Mouse (Mus musculus) megakaryocyte, embryonic 14.5 days (primary cell): ENCODE results near the gene Trabd2b. TPM values are rescaled to one million over a fixed set of nuclear protein-coding genes. Genes with fewer than 3 reads are reported as not detected.

Experiments
- H3K27me3 ChIP-seq: replicated peaks from 2 replicates; pipeline ENCODE3; 2012; ENCODE audit warnings: inconsistent platforms
- H3K36me3 ChIP-seq: replicated peaks from 2 replicates; pipeline ENCODE3; 2012; ENCODE audit warnings: low read length, inconsistent platforms, mixed read lengths
- H3K4me1 ChIP-seq: 2 replicates; pipeline ENCODE4 v1.6.1; 2012; ENCODE audit warnings: inconsistent platforms
- H3K4me3 ChIP-seq: replicated peaks from 2 replicates; pipeline ENCODE3; 2012; ENCODE audit warnings: moderate library complexity, mild to moderate bottlenecking, inconsistent platforms
- H3K9me3 ChIP-seq: 2 replicates; pipeline ENCODE4 v1.6.1; 2012; ENCODE audit warnings: inconsistent platforms
- FLI1 ChIP-seq: IDR thresholded peaks from 2 replicates; pipeline ENCODE4 v1.6.1; 2012; ENCODE audit warnings: low read length, inconsistent platforms, mixed read lengths
- GATA1 ChIP-seq: IDR thresholded peaks from 3 replicates; pipeline ENCODE4 v1.6.1; 2012; ENCODE audit warnings: mixed read lengths, low read length, inconsistent platforms, borderline replicate concordance
- polyA plus RNA-seq: library from polyadenylated mRNA; stranded (reverse); fragments of >175 nt; gene quantifications from 2 replicates; pipeline ENCODE4 v1.2.3, GENCODE M21; 2012; ENCODE audit warnings: low replicate concordance; ENCODE audit not compliant: insufficient read depth

Gene Trabd2b
- polyA plus RNA-seq, 1 experiment: not detected

GRCm38 (mm10) chr4:114387527-114388135 is 18.9 kb upstream of the Trabd2b start:
- H3K4me1 ChIP-seq: no peaks in the 10 kb centered on the region
- TF ChIP-seq FLI1 (no peak), GATA1 (no peak)

GRCm38 (mm10) chr4:114388306-114388705 is 18.2 kb upstream of the Trabd2b start:
- no peak for TF ChIP-seq FLI1
- TF ChIP-seq GATA1: no peak
- Histone ChIP-seq H3K9me3 (peaks cover 4% of the 10 kb centered on the region; the same call in 1 of the 2 replicates), H3K27me3 (no peaks in the 10 kb centered on the region), H3K4me3 (no peak overlapping the region), H3K36me3 (no peaks in the 10 kb centered on the region), H3K4me1 (no peaks in the 10 kb centered on the region)

More at GRCm38 (mm10) chr4:114387527-114388135, 18.9 kb upstream of the Trabd2b start:
- H3K9me3 ChIP-seq: peaks cover 4% of the 10 kb centered on the region; the same call in 1 of the 2 replicates
- no peaks in the 10 kb centered on the region for H3K27me3 ChIP-seq
- H3K36me3 ChIP-seq: no peaks in the 10 kb centered on the region
- no peak overlapping the region for H3K4me3 ChIP-seq

GRCm38 (mm10) chr4:114389653-114390052 is 16.9 kb upstream of the Trabd2b start:
- H3K4me3 ChIP-seq: no peak overlapping the region
- H3K9me3 ChIP-seq: peaks cover 4% of the 10 kb centered on the region; the same call in 1 of the 2 replicates
- no peaks in the 10 kb centered on the region for H3K4me1 ChIP-seq
- no peaks in the 10 kb centered on the region for H3K36me3 ChIP-seq
- no peak for TF ChIP-seq GATA1
- TF ChIP-seq FLI1: no peak
- no peaks in the 10 kb centered on the region for H3K27me3 ChIP-seq

- peaks cover 13% of the 10 kb centered on the region for H3K27me3 ChIP-seq
- H3K4me3 ChIP-seq: no peak overlapping the region
- H3K9me3 ChIP-seq: no peaks in the 10 kb centered on the region
- TF ChIP-seq FLI1: no peak
- no peak for TF ChIP-seq GATA1
- H3K36me3 ChIP-seq: no peaks in the 10 kb centered on the region
- H3K4me1 ChIP-seq: no peaks in the 10 kb centered on the region
These were observed 8.9 kb upstream of the Trabd2b start for GRCm38 (mm10) chr4:114397625-114398024.

GRCm38 (mm10) chr4:114399821-114400220 is 6.7 kb upstream of the Trabd2b start:
- Histone ChIP-seq H3K4me3 (no peak overlapping the region), H3K4me1 (no peaks in the 10 kb centered on the region), H3K9me3 (no peaks in the 10 kb centered on the region), H3K36me3 (no peaks in the 10 kb centered on the region), H3K27me3 (peaks cover 24% of the 10 kb centered on the region)
- TF ChIP-seq GATA1: no peak
- no peak for TF ChIP-seq FLI1

GRCm38 (mm10) chr4:114401993-114402731 is 4.4 kb upstream of the Trabd2b start:
- Histone ChIP-seq H3K4me1 (peaks cover 13% of the 10 kb centered on the region), H3K27me3 (peaks cover 42% of the 10 kb centered on the region), H3K36me3 (no peaks in the 10 kb centered on the region), H3K4me3 (no peak overlapping the region), H3K9me3 (0 out of 2 replicates have a peak, but pooled peaks cover 2% of the 10 kb centered on the region)
- TF ChIP-seq FLI1: no peak

- Histone ChIP-seq H3K4me3 (peak overlapping the region; percentile 88), H3K9me3 (0 out of 2 replicates have a peak, but pooled peaks cover 2% of the 10 kb centered on the region), H3K27me3 (peaks cover 68% of the 10 kb centered on the region), H3K36me3 (no peaks in the 10 kb centered on the region), H3K4me1 (peaks cover 13% of the 10 kb centered on the region)
- TF ChIP-seq GATA1 (no peak), FLI1 (no peak)
These were observed 706 bp upstream of the Trabd2b start for GRCm38 (mm10) chr4:114405682-114406354.

GRCm38 (mm10) chr4:114407516-114407915 is 992 bp downstream of the Trabd2b start:
- H3K4me1 ChIP-seq: peaks cover 13% of the 10 kb centered on the region
- no peak for TF ChIP-seq FLI1
- TF ChIP-seq GATA1: no peak
- H3K9me3 ChIP-seq: 0 out of 2 replicates have a peak, but pooled peaks cover 2% of the 10 kb centered on the region
- H3K4me3 ChIP-seq: no peak overlapping the region
- H3K27me3 ChIP-seq: peaks cover 78% of the 10 kb centered on the region
- H3K36me3 ChIP-seq: no peaks in the 10 kb centered on the region

GRCm38 (mm10) chr4:114408298-114408697 is 1.8 kb downstream of the Trabd2b start:
- peaks cover 75% of the 10 kb centered on the region for H3K27me3 ChIP-seq
- peaks cover 13% of the 10 kb centered on the region for H3K4me1 ChIP-seq
- H3K36me3 ChIP-seq: no peaks in the 10 kb centered on the region
- H3K9me3 ChIP-seq: 0 out of 2 replicates have a peak, but pooled peaks cover 2% of the 10 kb centered on the region
- TF ChIP-seq FLI1: no peak
- no peak for TF ChIP-seq GATA1
- H3K4me3 ChIP-seq: no peak overlapping the region
